Mouse (Mus musculus): ENCODE measurements around the gene Ppard.

- TF ChIP-seq GATA1 (IDR thresholded peaks at IDR 0.05; ENCODE audit: low read length) (no peak), TAL1 (IDR thresholded peaks at IDR 0.05; ENCODE audit: low read length) (no peak)
Measured at GRCm38 (mm10) chr17:28279236-28279635, 46.7 kb downstream of the Ppard start.

Measured in erythroblast, embryonic 14.5 days (primary cell).